ENCODE assay signal across 8 mouse cellular contexts in the genomic region with DNA sequence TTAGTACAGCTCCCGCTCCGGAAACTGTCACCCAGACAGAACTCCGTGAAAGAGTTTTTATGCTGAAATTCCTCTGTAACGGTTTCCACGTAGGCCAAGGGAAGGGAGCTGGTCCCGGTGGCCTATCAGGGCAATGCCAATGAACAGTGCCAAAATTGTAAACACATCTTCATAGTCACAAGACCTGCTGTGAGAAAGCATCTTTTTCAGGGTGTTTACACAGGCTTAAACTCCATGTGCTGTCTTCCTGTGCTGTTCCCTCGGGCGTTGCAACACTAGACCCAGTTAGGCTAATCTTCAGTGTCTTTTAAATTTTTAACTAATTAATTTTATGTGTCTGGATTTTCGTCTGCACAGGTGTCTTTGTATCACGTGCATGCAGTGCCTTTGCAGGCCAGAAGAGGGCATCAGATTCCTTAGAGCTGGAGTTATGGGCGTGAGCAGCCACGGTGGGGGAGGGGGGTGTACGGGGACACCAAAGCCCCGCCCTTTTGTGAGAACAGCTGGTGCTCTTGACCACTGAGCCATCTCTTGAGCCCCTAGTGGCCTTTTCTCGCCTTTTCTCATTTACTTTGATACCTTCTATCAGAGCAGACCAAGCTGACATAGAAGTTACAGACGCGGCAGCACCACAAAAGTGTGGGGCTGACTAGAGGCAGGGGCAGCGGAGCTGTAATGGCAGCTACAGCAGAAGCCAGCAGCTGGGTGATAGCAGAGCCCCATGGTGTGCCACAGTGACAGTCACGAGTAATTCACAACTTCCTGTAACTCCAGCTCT. TPM values are rescaled to one million over a fixed set of nuclear protein-coding genes. Genes with fewer than 3 reads are reported as not detected.
A peak's percentile ranks its signal among the peaks of the same experiment; 100 is the strongest.
DNase-seq lines count a peak whose midpoint lies in the region; ATAC-seq and TF ChIP-seq lines count a peak whose summit lies in the region.

No protein-coding gene starts in this region.

- no peak overlapping the region for H3K27ac ChIP-seq in cortical plate, adult 2 months (ENCODE audit: insufficient read depth, low read length)
- peak overlapping the region; percentile 82; the same call in 1 of the 2 replicates for H3K27ac ChIP-seq in intestine, postnatal 0 days (ENCODE audit: low read depth, low read length)
- H3K27ac ChIP-seq in midbrain, embryonic 11.5 days (ENCODE audit: low read depth, low read length) = no peak overlapping the region

- peak; percentile 65 for TF ChIP-seq CTCF in cortical plate, adult 2 months (IDR thresholded peaks at IDR 0.05; ENCODE audit: extremely low read depth, insufficient read depth, low read length)
- peak; percentile 95 for TF ChIP-seq CTCF in intestine, postnatal 0 days (IDR thresholded peaks at IDR 0.05; ENCODE audit: low read depth)

- no peaks in the 10 kb centered on the region for H3K27me3 ChIP-seq in intestine, postnatal 0 days (replicated peaks; ENCODE audit: control insufficient read depth, insufficient read depth, low read length)
- H3K27me3 ChIP-seq in midbrain, embryonic 11.5 days (ENCODE audit: control insufficient read depth, insufficient read depth, low read length) = no peaks in the 10 kb centered on the region

- H3K4me3 ChIP-seq in cortical plate, adult 2 months (ENCODE audit: insufficient read depth, low read length) = no peak overlapping the region
- 0 out of 2 replicates have a peak overlapping the region, but pooled peaks have one; percentile 7 for H3K4me3 ChIP-seq in intestine, postnatal 0 days (ENCODE audit: low read depth, low read length)
- peak overlapping the region; percentile 10; the same call in 1 of the 2 replicates for H3K4me3 ChIP-seq in midbrain, embryonic 11.5 days (ENCODE audit: low read depth, low read length)

- TF ChIP-seq POLR2A in cortical plate, adult 2 months (IDR thresholded peaks at IDR 0.05; ENCODE audit: extremely low read depth, insufficient read depth, low read length) = no peak

- peak; percentile 60 to 82 for DNase-seq in adrenal gland, adult (ENCODE audit: inconsistent age in 2 of 2, low spot score in 1 of 2)
- DNase-seq in gastrocnemius, postnatal 25 days = peak; percentile 51
- peak; percentile 79 for DNase-seq in left cerebral cortex, postnatal 4 days
- peak; percentile 96 for DNase-seq in midbrain, embryonic 11.5 days (ENCODE audit: low spot score, missing footprints)
- peak; percentile 40 for DNase-seq in skeletal muscle tissue, adult 2 months (ENCODE audit: low read depth, low spot score)

- peak overlapping the region; percentile 54 for H3K4me2 ChIP-seq in intestine, postnatal 0 days (replicated peaks; ENCODE audit: low read depth)
- peak overlapping the region; percentile 38 for H3K4me2 ChIP-seq in midbrain, embryonic 11.5 days

- intact Hi-C loops in left cerebral cortex, postnatal 4 days (cut with DNase I) = no loop called here

- no peaks in the 10 kb centered on the region for H3K36me3 ChIP-seq in intestine, postnatal 0 days (ENCODE audit: control insufficient read depth, insufficient read depth)
- no peaks in the 10 kb centered on the region for H3K36me3 ChIP-seq in midbrain, embryonic 11.5 days (ENCODE audit: control insufficient read depth, insufficient read depth, low read length)

- ATAC-seq in intestine, postnatal 0 days = peak; percentile 77
- ATAC-seq in midbrain, embryonic 11.5 days (ENCODE audit: low FRiP score) = peak; percentile 81
- ATAC-seq in activated CD4-positive, CD25-positive, alpha-beta regulatory T cell, adult 4 months = no peak

- H3K9ac ChIP-seq in intestine, postnatal 0 days (ENCODE audit: low read depth, low read length) = no peak overlapping the region
- no peak overlapping the region; the same call in 1 of the 2 replicates for H3K9ac ChIP-seq in midbrain, embryonic 11.5 days (ENCODE audit: low read length)

- H3K9me3 ChIP-seq in intestine, postnatal 0 days (ENCODE audit: control insufficient read depth) = no peaks in the 10 kb centered on the region
- H3K9me3 ChIP-seq in midbrain, embryonic 11.5 days (ENCODE audit: control insufficient read depth, low read length) = no peaks in the 10 kb centered on the region

- 18% methylated on average over 19 of the region's 19 CpGs for WGBS in intestine, postnatal 0 days
- WGBS in midbrain, embryonic 11.5 days = 24% methylated on average over 19 of the region's 19 CpGs

- no peaks in the 10 kb centered on the region for H3K4me1 ChIP-seq in cortical plate, adult 2 months (ENCODE audit: control insufficient read depth, insufficient read depth, low read length)
- no peaks in the 10 kb centered on the region for H3K4me1 ChIP-seq in intestine, postnatal 0 days (replicated peaks; ENCODE audit: control insufficient read depth, insufficient read depth, low read length)
- H3K4me1 ChIP-seq in midbrain, embryonic 11.5 days (ENCODE audit: control insufficient read depth, insufficient read depth, low read length) = no peaks in the 10 kb centered on the region

RNA-seq across cellular contexts. Expression of a gene that starts 5.2 kb away (rescaled TPM):
- polyA plus RNA-seq in cortical plate, adult 2 months (2012; rRNA removed) = not detected in 2 replicates
- not detected for total RNA-seq in gastrocnemius, postnatal 25 days (2021)
- not detected in 2 replicates for polyA plus RNA-seq in intestine, postnatal 0 days (2015; fragmentation: Nextera tagmentation; extraction: Ambion mirVana)
- total RNA-seq in left cerebral cortex, postnatal 4 days (2021) = not detected
- polyA plus RNA-seq in midbrain, embryonic 11.5 days (2014; fragmentation: Nextera tagmentation; extraction: Ambion mirVana) = not detected in 2 replicates
- not detected for polyA plus RNA-seq in activated CD4-positive, CD25-positive, alpha-beta regulatory T cell, adult 4 months (2017; shearing (Covaris generic))

RNA-seq across cellular contexts. Expression of a gene that starts 5.9 kb away (rescaled TPM):
- not detected in 2 replicates for polyA plus RNA-seq in cortical plate, adult 2 months (2012; rRNA removed)
- total RNA-seq in gastrocnemius, postnatal 25 days (2021) = not detected
- 0.14 and 0.18 TPM in 2 replicates for polyA plus RNA-seq in intestine, postnatal 0 days (2015; fragmentation: Nextera tagmentation; extraction: Ambion mirVana)
- total RNA-seq in left cerebral cortex, postnatal 4 days (2021) = not detected
- 0.21 TPM in 1 of 2 replicates, not detected in the other for polyA plus RNA-seq in midbrain, embryonic 11.5 days (2014; fragmentation: Nextera tagmentation; extraction: Ambion mirVana)
- not detected for polyA plus RNA-seq in activated CD4-positive, CD25-positive, alpha-beta regulatory T cell, adult 4 months (2017; shearing (Covaris generic))

RNA-seq across cellular contexts. Expression of a gene that starts 19.3 kb away (rescaled TPM):
- polyA plus RNA-seq in cortical plate, adult 2 months (2012; rRNA removed) = not detected in 2 replicates
- not detected for total RNA-seq in gastrocnemius, postnatal 25 days (2021)
- not detected in 2 replicates for polyA plus RNA-seq in intestine, postnatal 0 days (2015; fragmentation: Nextera tagmentation; extraction: Ambion mirVana)
- total RNA-seq in left cerebral cortex, postnatal 4 days (2021) = not detected
- not detected in 2 replicates for polyA plus RNA-seq in midbrain, embryonic 11.5 days (2014; fragmentation: Nextera tagmentation; extraction: Ambion mirVana)
- not detected for polyA plus RNA-seq in activated CD4-positive, CD25-positive, alpha-beta regulatory T cell, adult 4 months (2017; shearing (Covaris generic))

RNA-seq across cellular contexts. Expression of a gene that starts 22.7 kb away (rescaled TPM):
- not detected in 2 replicates for polyA plus RNA-seq in cortical plate, adult 2 months (2012; rRNA removed)
- total RNA-seq in gastrocnemius, postnatal 25 days (2021) = not detected
- polyA plus RNA-seq in intestine, postnatal 0 days (2015; fragmentation: Nextera tagmentation; extraction: Ambion mirVana) = not detected in 2 replicates
- total RNA-seq in left cerebral cortex, postnatal 4 days (2021) = not detected
- not detected in 2 replicates for polyA plus RNA-seq in midbrain, embryonic 11.5 days (2014; fragmentation: Nextera tagmentation; extraction: Ambion mirVana)
- polyA plus RNA-seq in activated CD4-positive, CD25-positive, alpha-beta regulatory T cell, adult 4 months (2017; shearing (Covaris generic)) = not detected

RNA-seq across cellular contexts. Expression of a gene that starts 23.2 kb away (rescaled TPM):
- not detected in 2 replicates for polyA plus RNA-seq in cortical plate, adult 2 months (2012; rRNA removed)
- total RNA-seq in gastrocnemius, postnatal 25 days (2021) = not detected
- not detected in 2 replicates for polyA plus RNA-seq in intestine, postnatal 0 days (2015; fragmentation: Nextera tagmentation; extraction: Ambion mirVana)
- total RNA-seq in left cerebral cortex, postnatal 4 days (2021) = not detected
- polyA plus RNA-seq in midbrain, embryonic 11.5 days (2014; fragmentation: Nextera tagmentation; extraction: Ambion mirVana) = not detected in 2 replicates
- not detected for polyA plus RNA-seq in activated CD4-positive, CD25-positive, alpha-beta regulatory T cell, adult 4 months (2017; shearing (Covaris generic))

Comparison
In these comparisons a context has a peak if more than half of its experiments do, and no peak if none do; other contexts are left out.
1. DNase-seq: peak in every context shown above with its lines; median percentile 96 in midbrain, embryonic 11.5 days; 79 in left cerebral cortex, postnatal 4 days; 71 in adrenal gland, adult; 51 in gastrocnemius, postnatal 25 days; 40 in skeletal muscle tissue, adult 2 months.